Mouse (Mus musculus) E14TG2a.4 (cell line): ENCODE results near the gene Rprd1b.

Experiments
- H3K27me3 ChIP-seq: 2 replicates; pipeline ENCODE4 v1.6.1; 2014; ENCODE audit warnings: low read length, control low read depth; ENCODE audit not compliant: insufficient read depth
- H3K36me3 ChIP-seq: 2 replicates; pipeline ENCODE4 v1.6.1; 2014; ENCODE audit warnings: low read length, control low read depth; ENCODE audit not compliant: insufficient read depth
- H3K4me1 ChIP-seq: replicated peaks from 2 replicates; pipeline ENCODE4 v1.6.1; 2014; ENCODE audit warnings: low read depth, low read length, control low read depth
- H3K4me3 ChIP-seq: replicated peaks from 2 replicates; pipeline ENCODE4 v1.5.1; 2014; ENCODE audit warnings: mild to moderate bottlenecking, low read length
- H3K9me3 ChIP-seq: 2 replicates; pipeline ENCODE4 v1.6.1; 2014; ENCODE audit warnings: low read length, control low read depth
- CTCF ChIP-seq: conservative IDR thresholded peaks from 2 replicates; pipeline ENCODE4 v1.5.1; 2014; ENCODE audit warnings: low read length
- NANOG ChIP-seq: IDR thresholded peaks from 2 replicates; pipeline ENCODE4 v1.6.1; 2014; ENCODE audit warnings: borderline replicate concordance, low read length, mixed read lengths
- POU5F1 ChIP-seq: IDR thresholded peaks from 2 replicates; pipeline ENCODE4 v1.6.1; 2014; ENCODE audit warnings: low read length, borderline replicate concordance

The Rprd1b gene

GRCm38 (mm10) chr2:157992501-157992900 lies 35.8 kb upstream of the Rprd1b start:
- peaks cover 95% of the 10 kb centered on the region for H3K36me3 ChIP-seq
- TF ChIP-seq CTCF (no peak), NANOG (no peak), POU5F1 (no peak)
- no peaks in the 10 kb centered on the region for H3K9me3 ChIP-seq
- H3K27me3 ChIP-seq: no peaks in the 10 kb centered on the region
- H3K4me3 ChIP-seq: no peak overlapping the region
- H3K4me1 ChIP-seq: peaks cover 21% of the 10 kb centered on the region

- no peak for TF ChIP-seq POU5F1
- no peak for TF ChIP-seq NANOG
- TF ChIP-seq CTCF: no peak
- no peaks in the 10 kb centered on the region for H3K9me3 ChIP-seq
- H3K4me3 ChIP-seq: no peak overlapping the region
- H3K36me3 ChIP-seq: peaks cover 88% of the 10 kb centered on the region
- no peaks in the 10 kb centered on the region for H3K27me3 ChIP-seq
- no peaks in the 10 kb centered on the region for H3K4me1 ChIP-seq
Observed at GRCm38 (mm10) chr2:157998817-157999216, 29.5 kb upstream of the Rprd1b start.

GRCm38 (mm10) chr2:158004620-158005019 lies 23.7 kb upstream of the Rprd1b start:
- no peaks in the 10 kb centered on the region for H3K4me1 ChIP-seq
- H3K4me3 ChIP-seq: no peak overlapping the region
- peaks cover 88% of the 10 kb centered on the region for H3K36me3 ChIP-seq
- H3K9me3 ChIP-seq: no peaks in the 10 kb centered on the region
- no peaks in the 10 kb centered on the region for H3K27me3 ChIP-seq
- TF ChIP-seq NANOG: no peak
- TF ChIP-seq CTCF: no peak
- no peak for TF ChIP-seq POU5F1

- TF ChIP-seq CTCF (peak; percentile 44), POU5F1 (no peak), NANOG (no peak)
- no peaks in the 10 kb centered on the region for H3K9me3 ChIP-seq
- H3K4me3 ChIP-seq: no peak overlapping the region
- H3K4me1 ChIP-seq: no peaks in the 10 kb centered on the region
- no peaks in the 10 kb centered on the region for H3K27me3 ChIP-seq
- H3K36me3 ChIP-seq: peaks cover 86% of the 10 kb centered on the region
Observed at GRCm38 (mm10) chr2:158005641-158006040, 22.7 kb upstream of the Rprd1b start.

- no peak for TF ChIP-seq CTCF
- TF ChIP-seq NANOG: no peak
- TF ChIP-seq POU5F1: no peak
- Histone ChIP-seq H3K4me3 (no peak overlapping the region), H3K36me3 (peaks cover 64% of the 10 kb centered on the region), H3K9me3 (no peaks in the 10 kb centered on the region), H3K27me3 (no peaks in the 10 kb centered on the region), H3K4me1 (no peaks in the 10 kb centered on the region)
Observed at GRCm38 (mm10) chr2:158009373-158009772, 18.9 kb upstream of the Rprd1b start.

GRCm38 (mm10) chr2:158012608-158013007 lies 15.7 kb upstream of the Rprd1b start:
- peaks cover 32% of the 10 kb centered on the region for H3K36me3 ChIP-seq
- no peaks in the 10 kb centered on the region for H3K9me3 ChIP-seq
- H3K27me3 ChIP-seq: no peaks in the 10 kb centered on the region
- TF ChIP-seq CTCF: no peak
- H3K4me3 ChIP-seq: no peak overlapping the region
- H3K4me1 ChIP-seq: no peaks in the 10 kb centered on the region

- H3K9me3 ChIP-seq: no peaks in the 10 kb centered on the region
- H3K4me3 ChIP-seq: no peak overlapping the region
- no peak for TF ChIP-seq POU5F1
- no peak for TF ChIP-seq NANOG
- H3K4me1 ChIP-seq: no peaks in the 10 kb centered on the region
- H3K27me3 ChIP-seq: no peaks in the 10 kb centered on the region
- 0 out of 2 replicates have a peak, but pooled peaks cover 4% of the 10 kb centered on the region for H3K36me3 ChIP-seq
Observed at GRCm38 (mm10) chr2:158017330-158017729, 11.0 kb upstream of the Rprd1b start.

GRCm38 (mm10) chr2:158027855-158028353 lies 393 bp upstream of the Rprd1b start:
- Histone ChIP-seq H3K27me3 (no peaks in the 10 kb centered on the region), H3K9me3 (no peaks in the 10 kb centered on the region)

GRCm38 (mm10) chr2:158030007-158030406 lies 1.7 kb downstream of the Rprd1b start:
- H3K4me3 ChIP-seq: peak overlapping the region; percentile 99
- H3K9me3 ChIP-seq: no peaks in the 10 kb centered on the region
- H3K36me3 ChIP-seq: peaks cover 24% of the 10 kb centered on the region
- no peaks in the 10 kb centered on the region for H3K27me3 ChIP-seq
- peaks cover 45% of the 10 kb centered on the region for H3K4me1 ChIP-seq
- no peak for TF ChIP-seq NANOG
- TF ChIP-seq POU5F1: no peak
- no peak for TF ChIP-seq CTCF

More at GRCm38 (mm10) chr2:158027855-158028353, 393 bp upstream of the Rprd1b start:
- no peak for TF ChIP-seq NANOG
- peak; percentile 29 for TF ChIP-seq CTCF
- Histone ChIP-seq H3K4me1 (peaks cover 45% of the 10 kb centered on the region), H3K36me3 (peaks cover 24% of the 10 kb centered on the region), H3K4me3 (peak overlapping the region; percentile 99)

- H3K4me3 ChIP-seq: no peak overlapping the region
- TF ChIP-seq NANOG (no peak), POU5F1 (no peak), CTCF (no peak)
- peaks cover 13% of the 10 kb centered on the region for H3K4me1 ChIP-seq
- no peaks in the 10 kb centered on the region for H3K27me3 ChIP-seq
- H3K36me3 ChIP-seq: peaks cover 62% of the 10 kb centered on the region
- no peaks in the 10 kb centered on the region for H3K9me3 ChIP-seq
Observed at GRCm38 (mm10) chr2:158035813-158036212, 7.5 kb downstream of the Rprd1b start.
